Mouse (Mus musculus) limb, embryonic 14.5 days (tissue): ENCODE results near the gene Cyp2j9. TPM values are rescaled to one million over a fixed set of nuclear protein-coding genes. Genes with fewer than 3 reads are reported as not detected.
"Not testable (repeated sequence)": the region's sequence is repeated elsewhere in the genome, so short reads cannot be mapped to it uniquely, and the experiment has no call there.

ENCODE experiments used
- ATAC-seq: fragments of 200-750 bp; cut with Nextera tagmentation; 2 replicates; pipeline ENCODE4 v1.8.0; 2017; ENCODE audit warnings: low read depth, moderate number of reproducible peaks, moderate TSS enrichment; ENCODE audit not compliant: low FRiP score
- DNase-seq: peaks from one replicate; pipeline ENCODE4 v3.0.0-alpha.2; 2015; ENCODE audit warnings: low spot score
- H3K27ac ChIP-seq: fragments of 300-500 bp; sonication (generic); replicated peaks from 2 replicates; pipeline ENCODE4 v1.5.1; 2014; ENCODE audit warnings: low read depth, mild to moderate bottlenecking, low read length, moderate library complexity, mixed read lengths
- H3K27me3 ChIP-seq: fragments of 300-500 bp; sonication (generic); 2 replicates; pipeline ENCODE4 v1.6.1; 2014; ENCODE audit warnings: low read length, mixed read lengths; ENCODE audit not compliant: control insufficient read depth, insufficient read depth
- H3K36me3 ChIP-seq: fragments of 300-500 bp; sonication (generic); 2 replicates; pipeline ENCODE4 v1.6.1; 2014; ENCODE audit warnings: mild to moderate bottlenecking, low read length, moderate library complexity, mixed read lengths; ENCODE audit not compliant: control insufficient read depth, insufficient read depth
- H3K4me1 ChIP-seq: fragments of 300-500 bp; sonication (generic); 2 replicates; pipeline ENCODE4 v1.6.1; 2014; ENCODE audit warnings: antibody characterized with exemption, low read length, mixed read lengths; ENCODE audit not compliant: control insufficient read depth, insufficient read depth
- H3K4me2 ChIP-seq: fragments of 300-500 bp; sonication (generic); replicated peaks from 2 replicates; pipeline ENCODE4 v1.6.1; 2014; ENCODE audit warnings: low read depth, mild to moderate bottlenecking, low read length, moderate library complexity; ENCODE audit not compliant: severe bottlenecking
- H3K4me3 ChIP-seq: fragments of 300-500 bp; sonication (generic); replicated peaks from 2 replicates; pipeline ENCODE4 v1.5.1; 2014; ENCODE audit warnings: low read length
- H3K9ac ChIP-seq: fragments of 300-500 bp; sonication (generic); 2 replicates; pipeline ENCODE4 v1.6.1; 2014; ENCODE audit warnings: mild to moderate bottlenecking, low read depth, low read length, moderate library complexity; ENCODE audit not compliant: severe bottlenecking
- H3K9me3 ChIP-seq: fragments of 300-500 bp; sonication (generic); 2 replicates; pipeline ENCODE4 v1.6.1; 2016; ENCODE audit warnings: low read length; ENCODE audit not compliant: control insufficient read depth
- POLR2A ChIP-seq: fragments of 200-500 bp; IDR thresholded peaks from 2 replicates; pipeline ENCODE4 v1.8.0; 2012; ENCODE audit warnings: inconsistent platforms, mild to moderate bottlenecking, moderate library complexity, borderline replicate concordance; ENCODE audit not compliant: insufficient read depth, insufficient read length; ENCODE audit errors: extremely low read depth
- WGBS: fragments of 180-500 bp; shearing (Covaris S2); extraction: QIAGEN DNeasy Blood & Tissue Kit; methylation state at CpG from one replicate; pipeline ENCODE4 v1.1.7; 2014; 5-methylcytosine and 5-hydroxymethylcytosine counted together
- polyA plus RNA-seq, 2 experiments: library from polyadenylated mRNA; depleted of rRNA in 1 of 2; stranded (reverse) in 1 of 2; unstranded in 1 of 2; fragments of >200 nt; fragmentation: Nextera tagmentation in 1 of 2; extraction: Ambion mirVana in 1 of 2; gene quantifications; 2 replicates each; pipeline versions ENCODE4 v1.2.1 to v1.2.3; 2012 to 2014

The Cyp2j9 gene
- polyA plus RNA-seq (2012; rRNA removed) (1.3 and 1.6 TPM in 2 replicates), polyA plus RNA-seq (2014; fragmentation: Nextera tagmentation; extraction: Ambion mirVana) (1.8 and 2.1 TPM in 2 replicates)

- Histone ChIP-seq H3K36me3 (no peaks in the 10 kb centered on the region), H3K27ac (peak within 1 kb of the TSS; percentile 28), H3K4me2 (peak within 1 kb of the TSS; percentile 57), H3K4me3 (peak within 1 kb of the TSS; percentile 37), H3K27me3 (no peaks in the 10 kb centered on the region), H3K9me3 (no peaks in the 10 kb centered on the region), H3K4me1 (0 out of 2 replicates have a peak, but pooled peaks cover 5% of the 10 kb centered on the region), H3K9ac (peak within 1 kb of the TSS; percentile 26; the same call in 1 of the 2 replicates)
- DNase-seq, result peak; percentile 72
- ATAC-seq, result peak; percentile 84
- no peak for TF ChIP-seq POLR2A
- 8% methylated on average over 17 of the region's 18 CpGs for WGBS
Observed at GRCm38 (mm10) chr4:96590911-96591790, at the start of gene Cyp2j9. Cyp2j9 (minus strand) TSS chr4:96591578.

- WGBS, result 79% methylated on average over 1 of the region's 1 CpGs
- no peak for ATAC-seq
Observed at GRCm38 (mm10) chr4:96635455-96635854, 44.1 kb upstream of the Cyp2j9 start.

GRCm38 (mm10) chr4:96622474-96622873 lies 31.1 kb upstream of the Cyp2j9 start:
- ATAC-seq, result no peak

More at GRCm38 (mm10) chr4:96635455-96635854, 44.1 kb upstream of the Cyp2j9 start:
- no peaks in the 10 kb centered on the region for H3K27me3 ChIP-seq
- no peak overlapping the region for H3K9ac ChIP-seq
- TF ChIP-seq POLR2A, result no peak
- no peak overlapping the region for H3K4me2 ChIP-seq
- no peak for DNase-seq
- H3K9me3 ChIP-seq, result no peaks in the 10 kb centered on the region
- H3K4me3 ChIP-seq, result no peak overlapping the region
- no peaks in the 10 kb centered on the region for H3K4me1 ChIP-seq
- no peaks in the 10 kb centered on the region for H3K36me3 ChIP-seq
- no peak overlapping the region for H3K27ac ChIP-seq

DNA sequence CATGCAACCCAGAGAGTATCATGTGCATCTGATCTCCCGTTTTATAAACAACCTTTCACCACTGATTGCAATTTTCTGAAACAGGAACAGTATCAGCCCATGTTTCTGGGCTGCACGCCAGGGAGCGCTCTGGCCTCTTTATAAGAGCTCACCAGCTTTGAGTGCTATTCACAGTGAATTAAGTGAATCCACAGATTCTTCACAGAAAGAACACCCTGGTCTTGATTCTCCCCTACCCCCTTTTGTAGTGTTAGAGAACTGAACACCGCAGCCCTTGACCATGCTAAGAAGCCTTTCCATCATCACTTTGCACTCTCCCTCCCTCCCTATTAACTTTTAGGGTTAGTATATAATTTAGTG lies 393 bp upstream of the Cyp2j9 start:
- H3K9me3 ChIP-seq, result no peaks in the 10 kb centered on the region
- 32% methylated on average over 4 of the region's 4 CpGs for WGBS
- no peak for TF ChIP-seq POLR2A
- peak; percentile 58 for ATAC-seq
- no peak overlapping the region for H3K9ac ChIP-seq
- peak overlapping the region; percentile 37 for H3K4me3 ChIP-seq
- no peak overlapping the region for H3K27ac ChIP-seq
- peak; percentile 71 for DNase-seq
- H3K4me2 ChIP-seq, result peak overlapping the region; percentile 57
- 0 out of 2 replicates have a peak, but pooled peaks cover 5% of the 10 kb centered on the region for H3K4me1 ChIP-seq
- H3K27me3 ChIP-seq, result no peaks in the 10 kb centered on the region
- no peaks in the 10 kb centered on the region for H3K36me3 ChIP-seq

More at GRCm38 (mm10) chr4:96622474-96622873, 31.1 kb upstream of the Cyp2j9 start:
- no peak for TF ChIP-seq POLR2A
- Histone ChIP-seq H3K4me1 (no peaks in the 10 kb centered on the region), H3K27me3 (no peaks in the 10 kb centered on the region), H3K9ac (no peak overlapping the region), H3K9me3 (peaks cover 4% of the 10 kb centered on the region; the same call in 1 of the 2 replicates), H3K27ac (no peak overlapping the region), H3K4me2 (no peak overlapping the region), H3K36me3 (no peaks in the 10 kb centered on the region), H3K4me3 (no peak overlapping the region)
- WGBS, result 85% methylated on average over 1 of the region's 1 CpGs
- DNase-seq, result no peak

- ATAC-seq, result no peak; the same call in 1 of the 2 replicates
- no peak for DNase-seq
- Histone ChIP-seq H3K4me1 (no peaks in the 10 kb centered on the region), H3K27me3 (no peaks in the 10 kb centered on the region), H3K4me2 (no peak overlapping the region), H3K9me3 (no peaks in the 10 kb centered on the region), H3K27ac (no peak overlapping the region), H3K9ac (no peak overlapping the region), H3K4me3 (no peak overlapping the region), H3K36me3 (no peaks in the 10 kb centered on the region)
- no peak for TF ChIP-seq POLR2A
- 84% methylated on average over 1 of the region's 1 CpGs for WGBS
Observed at GRCm38 (mm10) chr4:96581425-96582088, 9.8 kb downstream of the Cyp2j9 start.

GRCm38 (mm10) chr4:96580351-96580750 lies 11.0 kb downstream of the Cyp2j9 start:
- WGBS, result 50% methylated on average over 6 of the region's 6 CpGs
- not testable (repeated sequence) for H3K27me3 ChIP-seq, H3K9ac ChIP-seq, DNase-seq, H3K4me2 ChIP-seq, H3K4me1 ChIP-seq, H3K9me3 ChIP-seq, H3K36me3 ChIP-seq, H3K4me3 ChIP-seq, ATAC-seq, H3K27ac ChIP-seq
